Mouse (Mus musculus) mouse trophoblast stem cell (cell line): Measurements from ENCODE around the gene Yif1a.

Source experiments
- in situ Hi-C, 2 experiments: fragments of 300-500 bp; cut with MseI, MboI; formaldehyde crosslinking; loops; 2 replicates in 1 of 2; 3 replicates in 1 of 2; pipeline ENCODE4 v1.15.1; 2025

Yif1a gene

GRCm38 (mm10) chr19:5087884-5088728 is at the start of gene Yif1a:
Yif1a (plus strand) TSS chr19:5088538.
- in situ Hi-C loops = no loop called here

GRCm38 (mm10) chr19:5038709-5039156 is 49.6 kb upstream of the Yif1a start, which contains the start of the genes B4gat1 and AC124502.3:
B4gat1 (plus strand) TSS chr19:5038826.
AC124502.3 (plus strand) TSS chr19:5038891.
- in situ Hi-C loops = no loop called here

GRCm38 (mm10) chr19:5039301-5040114 is 48.8 kb upstream of the Yif1a start:
- in situ Hi-C loops = no loop called here

GRCm38 (mm10) chr19:5040862-5041523 is 47.3 kb upstream of the Yif1a start, which contains the start of gene Brms1:
Brms1 (plus strand) TSS chr19:5041354.
- in situ Hi-C loops = no loop called here

GRCm38 (mm10) chr19:5041588-5041987 is 46.8 kb upstream of the Yif1a start:
- in situ Hi-C loops = no loop called here

GRCm38 (mm10) chr19:5045531-5045930 is 42.8 kb upstream of the Yif1a start:
- in situ Hi-C loops = no loop called here

- in situ Hi-C loops = no loop called here
These were observed 39.9 kb upstream of the Yif1a start for GRCm38 (mm10) chr19:5048138-5049056.

GRCm38 (mm10) chr19:5049325-5049724 is 39.0 kb upstream of the Yif1a start:
- in situ Hi-C loops = no loop called here

GRCm38 (mm10) chr19:5050047-5050905 is 38.1 kb upstream of the Yif1a start, which contains the start of gene Rin1:
Rin1 (plus strand) TSS chr19:5050481.
- in situ Hi-C loops = no loop called here

- in situ Hi-C loops = no loop called here
These were observed 37.3 kb upstream of the Yif1a start for GRCm38 (mm10) chr19:5051031-5051430.

- in situ Hi-C loops = no loop called here
These were observed 36.8 kb upstream of the Yif1a start for GRCm38 (mm10) chr19:5051515-5051914.

- in situ Hi-C loops = no loop called here
These were observed 36.0 kb upstream of the Yif1a start for GRCm38 (mm10) chr19:5052166-5052822.

GRCm38 (mm10) chr19:5052853-5053252 is 35.5 kb upstream of the Yif1a start:
- in situ Hi-C loops = no loop called here

GRCm38 (mm10) chr19:5053909-5054308 is 34.4 kb upstream of the Yif1a start:
- in situ Hi-C loops = no loop called here

- in situ Hi-C loops = no loop called here
These were observed 32.1 kb upstream of the Yif1a start for GRCm38 (mm10) chr19:5056251-5056650.

- in situ Hi-C loops = no loop called here
These were observed 30.2 kb upstream of the Yif1a start for GRCm38 (mm10) chr19:5057876-5058775.

- in situ Hi-C loops = no loop called here
These were observed 29.3 kb upstream of the Yif1a start for GRCm38 (mm10) chr19:5058801-5059771.
